Mouse (Mus musculus): ENCODE measurements around the gene Tmsb4x. TPM values are rescaled to one million over a fixed set of nuclear protein-coding genes. Genes with fewer than 3 reads are reported as not detected.

The Tmsb4x gene
- polyA plus RNA-seq, 1 experiment from 2014 or later, result 2,801 TPM

- no peak for ATAC-seq (ENCODE audit: insufficient number of reproducible peaks, insufficient read depth, low FRiP score, low read depth)
- Histone ChIP-seq H3K4me1 (ENCODE audit: control insufficient read depth in 2 of 2, insufficient read depth in 2 of 2, low read length in 2 of 2) (peaks cover 5% of the 10 kb centered on the region in 2 experiments; a peak in 3 of 4 replicates), H3K9me3 (ENCODE audit: control insufficient read depth, low read length) (no peaks in the 10 kb centered on the region), H3K36me3 (ENCODE audit: control insufficient read depth, insufficient read depth, low read length) (peaks cover 10% of the 10 kb centered on the region), H3K4me2 (ENCODE audit: low read length) (0 out of 2 replicates have a peak overlapping the region, but pooled peaks have one; percentile 67), H3K4me3 (ENCODE audit: control insufficient read depth in 1 of 2, insufficient read depth in 1 of 2, low read depth in 1 of 2, low read length in 2 of 2) (peak overlapping the region; percentile 63 to 93), H3K9ac (ENCODE audit: low read length) (peak overlapping the region; percentile 91), H3K27me3 (ENCODE audit: control insufficient read depth, insufficient read depth, low read length) (no peaks in the 10 kb centered on the region), H3K27ac (replicated peaks in 1 of 2; ENCODE audit: control insufficient read depth in 1 of 2, insufficient read depth in 1 of 2, low read depth in 2 of 2, low read length in 2 of 2) (peak overlapping the region; percentile 88 to 94)
- WGBS, result 19% methylated on average over 15 of the region's 16 CpGs
Observed at GRCm38 (mm10) chrX:167208506-167208820, 652 bp downstream of the Tmsb4x start.

GRCm38 (mm10) chrX:167207741-167208505 lies 1.2 kb downstream of the Tmsb4x start:
- WGBS, result 19% methylated on average over 24 of the region's 25 CpGs
- Histone ChIP-seq H3K4me3 (ENCODE audit: control insufficient read depth in 1 of 2, insufficient read depth in 1 of 2, low read depth in 1 of 2, low read length in 2 of 2) (peak overlapping the region; percentile 63 to 93), H3K9me3 (ENCODE audit: control insufficient read depth, low read length) (no peaks in the 10 kb centered on the region), H3K27ac (replicated peaks in 1 of 2; ENCODE audit: control insufficient read depth in 1 of 2, insufficient read depth in 1 of 2, low read depth in 2 of 2, low read length in 2 of 2) (peak overlapping the region; percentile 88 to 94), H3K36me3 (ENCODE audit: control insufficient read depth, insufficient read depth, low read length) (peaks cover 10% of the 10 kb centered on the region), H3K4me1 (ENCODE audit: control insufficient read depth in 2 of 2, insufficient read depth in 2 of 2, low read length in 2 of 2) (peaks cover 5% of the 10 kb centered on the region in 2 experiments; a peak in 3 of 4 replicates), H3K9ac (ENCODE audit: low read length) (peak overlapping the region; percentile 91), H3K27me3 (ENCODE audit: control insufficient read depth, insufficient read depth, low read length) (no peaks in the 10 kb centered on the region), H3K4me2 (ENCODE audit: low read length) (peak overlapping the region; percentile 67)
- no peak for ATAC-seq (ENCODE audit: insufficient number of reproducible peaks, insufficient read depth, low FRiP score, low read depth)

- peak overlapping the region; percentile 67; the same call in 1 of the 2 replicates for H3K4me2 ChIP-seq (ENCODE audit: low read length)
- no peak overlapping the region for H3K4me3 ChIP-seq (ENCODE audit: control insufficient read depth in 1 of 2, insufficient read depth in 1 of 2, low read depth in 1 of 2, low read length in 2 of 2)
- H3K27me3 ChIP-seq (ENCODE audit: control insufficient read depth, insufficient read depth, low read length), result no peaks in the 10 kb centered on the region
- peaks cover 10% of the 10 kb centered on the region for H3K36me3 ChIP-seq (ENCODE audit: control insufficient read depth, insufficient read depth, low read length)
- H3K27ac ChIP-seq (replicated peaks in 1 of 2; ENCODE audit: control insufficient read depth in 1 of 2, insufficient read depth in 1 of 2, low read depth in 2 of 2, low read length in 2 of 2), result peak overlapping the region in 1 of 2 experiments; percentile 33; a peak in 3 of 4 replicates
- peaks cover 3 to 5% of the 10 kb centered on the region in 2 experiments; a peak in 3 of 4 replicates for H3K4me1 ChIP-seq (ENCODE audit: control insufficient read depth in 2 of 2, insufficient read depth in 2 of 2, low read length in 2 of 2)
- ATAC-seq (ENCODE audit: insufficient number of reproducible peaks, insufficient read depth, low FRiP score, low read depth), result no peak
- 45% methylated on average over 8 of the region's 8 CpGs for WGBS
- H3K9ac ChIP-seq (ENCODE audit: low read length), result no peak overlapping the region
- no peaks in the 10 kb centered on the region for H3K9me3 ChIP-seq (ENCODE audit: control insufficient read depth, low read length)
Observed at GRCm38 (mm10) chrX:167205813-167206520, 3.1 kb downstream of the Tmsb4x start.

GRCm38 (mm10) chrX:167201365-167201764 lies 7.8 kb downstream of the Tmsb4x start:
- Histone ChIP-seq H3K9me3 (ENCODE audit: control insufficient read depth, low read length) (no peaks in the 10 kb centered on the region), H3K4me1 (ENCODE audit: control insufficient read depth in 2 of 2, insufficient read depth in 2 of 2, low read length in 2 of 2) (no peaks in the 10 kb centered on the region), H3K4me3 (ENCODE audit: control insufficient read depth in 1 of 2, insufficient read depth in 1 of 2, low read depth in 1 of 2, low read length in 2 of 2) (no peak overlapping the region), H3K9ac (ENCODE audit: low read length) (no peak overlapping the region), H3K27ac (replicated peaks in 1 of 2; ENCODE audit: control insufficient read depth in 1 of 2, insufficient read depth in 1 of 2, low read depth in 2 of 2, low read length in 2 of 2) (no peak overlapping the region), H3K27me3 (ENCODE audit: control insufficient read depth, insufficient read depth, low read length) (no peaks in the 10 kb centered on the region), H3K4me2 (ENCODE audit: low read length) (no peak overlapping the region), H3K36me3 (ENCODE audit: control insufficient read depth, insufficient read depth, low read length) (no peaks in the 10 kb centered on the region)
- WGBS, result 47% methylated on average over 2 of the region's 2 CpGs
- ATAC-seq (ENCODE audit: insufficient number of reproducible peaks, insufficient read depth, low FRiP score, low read depth), result no peak

- no peak overlapping the region for H3K4me3 ChIP-seq (ENCODE audit: control insufficient read depth in 1 of 2, insufficient read depth in 1 of 2, low read depth in 1 of 2, low read length in 2 of 2)
- no peak overlapping the region for H3K4me2 ChIP-seq (ENCODE audit: low read length)
- H3K36me3 ChIP-seq (ENCODE audit: control insufficient read depth, insufficient read depth, low read length), result no peaks in the 10 kb centered on the region
- no peak for ATAC-seq (ENCODE audit: insufficient number of reproducible peaks, insufficient read depth, low FRiP score, low read depth)
- H3K9ac ChIP-seq (ENCODE audit: low read length), result no peak overlapping the region
- 44% methylated on average over 2 of the region's 2 CpGs for WGBS
- no peaks in the 10 kb centered on the region for H3K27me3 ChIP-seq (ENCODE audit: control insufficient read depth, insufficient read depth, low read length)
- no peak overlapping the region for H3K27ac ChIP-seq (replicated peaks in 1 of 2; ENCODE audit: control insufficient read depth in 1 of 2, insufficient read depth in 1 of 2, low read depth in 2 of 2, low read length in 2 of 2)
- no peaks in the 10 kb centered on the region for H3K4me1 ChIP-seq (ENCODE audit: control insufficient read depth in 2 of 2, insufficient read depth in 2 of 2, low read length in 2 of 2)
- H3K9me3 ChIP-seq (ENCODE audit: control insufficient read depth, low read length), result no peaks in the 10 kb centered on the region
Observed at GRCm38 (mm10) chrX:167195228-167195649, 13.9 kb downstream of the Tmsb4x start.

GRCm38 (mm10) chrX:167186306-167186705 lies 22.8 kb downstream of the Tmsb4x start:
- Histone ChIP-seq H3K4me1 (ENCODE audit: control insufficient read depth in 2 of 2, insufficient read depth in 2 of 2, low read length in 2 of 2) (peaks cover 0 to 5% of the 10 kb centered on the region in 2 experiments; a peak in 2 of 4 replicates), H3K27me3 (ENCODE audit: control insufficient read depth, insufficient read depth, low read length) (no peaks in the 10 kb centered on the region), H3K27ac (replicated peaks in 1 of 2; ENCODE audit: control insufficient read depth in 1 of 2, insufficient read depth in 1 of 2, low read depth in 2 of 2, low read length in 2 of 2) (no peak overlapping the region), H3K4me3 (ENCODE audit: control insufficient read depth in 1 of 2, insufficient read depth in 1 of 2, low read depth in 1 of 2, low read length in 2 of 2) (no peak overlapping the region), H3K9ac (ENCODE audit: low read length) (no peak overlapping the region), H3K9me3 (ENCODE audit: control insufficient read depth, low read length) (no peaks in the 10 kb centered on the region), H3K36me3 (ENCODE audit: control insufficient read depth, insufficient read depth, low read length) (no peaks in the 10 kb centered on the region), H3K4me2 (ENCODE audit: low read length) (no peak overlapping the region)
- no peak for ATAC-seq (ENCODE audit: insufficient number of reproducible peaks, insufficient read depth, low FRiP score, low read depth)
- WGBS, result 49% methylated on average over 2 of the region's 2 CpGs

GRCm38 (mm10) chrX:167183535-167183934 lies 25.6 kb downstream of the Tmsb4x start:
- H3K27me3 ChIP-seq (ENCODE audit: control insufficient read depth, insufficient read depth, low read length), result no peaks in the 10 kb centered on the region
- peaks cover 3 to 9% of the 10 kb centered on the region in 2 experiments; a peak in 3 of 4 replicates for H3K4me1 ChIP-seq (ENCODE audit: control insufficient read depth in 2 of 2, insufficient read depth in 2 of 2, low read length in 2 of 2)
- H3K36me3 ChIP-seq (ENCODE audit: control insufficient read depth, insufficient read depth, low read length), result no peaks in the 10 kb centered on the region
- 28% methylated on average over 6 of the region's 6 CpGs for WGBS
- H3K9me3 ChIP-seq (ENCODE audit: control insufficient read depth, low read length), result no peaks in the 10 kb centered on the region
- ATAC-seq (ENCODE audit: insufficient number of reproducible peaks, insufficient read depth, low FRiP score, low read depth), result peak; percentile 69
- peak overlapping the region; percentile 25 for H3K4me2 ChIP-seq (ENCODE audit: low read length)
- H3K4me3 ChIP-seq (ENCODE audit: control insufficient read depth in 1 of 2, insufficient read depth in 1 of 2, low read depth in 1 of 2, low read length in 2 of 2), result no peak overlapping the region
- peak overlapping the region; percentile 76 to 83 for H3K27ac ChIP-seq (replicated peaks in 1 of 2; ENCODE audit: control insufficient read depth in 1 of 2, insufficient read depth in 1 of 2, low read depth in 2 of 2, low read length in 2 of 2)
- H3K9ac ChIP-seq (ENCODE audit: low read length), result no peak overlapping the region; the same call in 1 of the 2 replicates
